Mouse (Mus musculus) retina, adult 2 months (tissue): Measurements from ENCODE around the gene Lpar1.

Source experiments
- DNase-seq: peaks from one replicate; pipeline ENCODE4 v3.0.0-alpha.2; 2012; ENCODE audit warnings: low read depth, low spot score

The Lpar1 gene

DNA sequence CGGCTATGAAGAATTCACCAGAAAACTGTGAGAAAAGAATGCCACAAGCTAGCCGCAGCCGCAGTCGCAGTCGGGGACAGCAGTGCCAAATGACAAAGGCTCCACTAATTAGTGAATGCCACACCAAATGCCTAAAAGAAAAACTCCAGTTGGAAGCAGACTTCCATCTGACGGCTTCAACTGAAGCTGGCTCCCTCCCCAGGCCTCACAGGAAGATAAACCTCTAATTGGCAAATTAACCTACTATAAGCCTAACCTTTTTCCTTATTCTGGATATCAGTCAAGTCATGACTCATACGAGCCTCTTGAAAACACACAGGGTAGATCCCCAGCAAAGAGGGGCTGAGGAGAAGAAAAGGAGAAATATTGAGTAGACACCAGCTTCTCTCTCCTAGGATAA lies 44.9 kb downstream of the Lpar1 start:
- DNase-seq, result no peak

- DNase-seq, result no peak
These were observed 46.2 kb downstream of the Lpar1 start for GRCm38 (mm10) chr4:58507536-58507935.

- no peak for DNase-seq
These were observed 46.9 kb downstream of the Lpar1 start for GRCm38 (mm10) chr4:58506539-58507527.

GRCm38 (mm10) chr4:58504250-58504649 lies 49.4 kb downstream of the Lpar1 start:
- no peak for DNase-seq

GRCm38 (mm10) chr4:58501012-58501777 lies 52.5 kb downstream of the Lpar1 start:
- DNase-seq, result no peak

- DNase-seq, result no peak
These were observed 53.9 kb downstream of the Lpar1 start for GRCm38 (mm10) chr4:58499831-58500230.

GRCm38 (mm10) chr4:58499241-58499640 lies 54.5 kb downstream of the Lpar1 start:
- DNase-seq, result no peak

DNA sequence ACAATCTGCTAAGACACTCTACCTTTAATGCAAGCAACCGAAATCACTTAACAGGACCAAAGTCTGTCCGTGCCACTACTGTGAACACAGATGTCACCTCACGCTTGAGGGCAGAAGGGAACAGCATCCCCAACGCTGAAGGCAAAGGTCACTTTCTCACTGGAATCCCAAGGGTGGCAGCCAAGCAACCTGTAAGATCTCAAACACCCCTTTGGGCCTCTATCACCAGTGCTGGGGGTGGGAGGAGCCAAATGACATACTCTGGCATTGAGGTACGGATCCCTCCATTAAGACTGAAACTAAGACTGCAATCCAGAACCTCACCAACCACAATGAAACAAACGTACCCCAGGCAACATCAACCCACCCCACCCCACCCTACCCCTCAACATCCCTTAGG lies 55.0 kb downstream of the Lpar1 start:
- DNase-seq, result no peak

GRCm38 (mm10) chr4:58497284-58497683 lies 56.4 kb downstream of the Lpar1 start:
- no peak for DNase-seq

DNA sequence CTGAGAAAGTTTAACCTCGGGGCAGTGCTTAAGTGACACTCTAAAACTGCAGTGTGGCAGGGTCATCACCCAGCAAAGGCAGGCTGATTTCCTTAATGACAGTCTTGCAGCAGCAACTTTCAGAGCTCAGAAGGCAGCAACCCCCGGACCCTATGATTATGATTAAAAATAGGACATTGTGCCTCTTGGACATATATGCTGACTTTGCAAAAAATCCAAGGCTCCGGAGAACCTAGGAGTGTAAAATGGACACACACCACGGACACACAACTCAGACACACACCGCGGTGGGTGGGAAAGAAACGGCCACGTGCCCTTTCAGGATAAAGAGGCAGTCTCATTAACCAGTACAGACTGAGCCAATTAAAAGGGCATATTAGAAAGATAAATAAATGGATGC lies 57.0 kb downstream of the Lpar1 start:
- no peak for DNase-seq

DNA sequence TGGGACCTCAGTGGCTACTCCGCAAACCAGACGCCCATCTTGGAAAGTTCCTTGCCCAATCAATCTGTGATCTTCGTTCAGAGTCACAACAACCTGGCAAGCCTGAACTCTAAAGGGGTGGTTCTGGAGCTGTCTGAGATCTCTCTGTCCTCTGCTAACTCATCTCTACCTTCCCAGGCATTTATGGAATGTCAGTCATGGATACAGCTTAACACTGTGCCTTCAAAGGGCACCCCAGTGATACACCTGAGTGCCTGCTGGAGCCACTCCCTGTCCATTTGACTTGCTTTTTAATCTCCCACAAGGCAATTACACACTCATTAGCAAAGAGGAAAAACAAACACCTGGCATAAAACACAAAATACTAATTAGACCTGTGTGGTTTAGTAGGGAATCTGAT lies 62.0 kb downstream of the Lpar1 start:
- no peak for DNase-seq

- DNase-seq, result no peak
These were observed 63.3 kb downstream of the Lpar1 start for GRCm38 (mm10) chr4:58490374-58490773.

DNA sequence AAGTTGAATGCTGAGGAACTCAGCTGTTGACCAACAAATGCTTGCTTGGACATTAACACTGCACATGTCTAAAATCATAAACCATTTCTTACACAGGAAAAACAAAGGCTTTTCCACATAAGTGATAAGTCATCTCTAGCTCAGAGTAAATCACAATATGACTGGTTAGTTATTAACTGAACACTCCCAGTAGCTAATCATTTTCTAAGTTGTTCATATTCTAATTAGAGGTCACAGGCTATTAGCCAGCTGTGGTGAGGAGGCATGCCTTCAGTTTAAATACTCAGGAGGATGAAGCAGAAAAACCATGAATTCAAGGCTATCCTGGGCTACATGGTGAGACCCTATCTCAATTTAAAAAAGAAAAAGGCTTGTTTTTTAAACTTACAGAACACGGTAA lies 75.1 kb downstream of the Lpar1 start:
- DNase-seq, result no peak

DNA sequence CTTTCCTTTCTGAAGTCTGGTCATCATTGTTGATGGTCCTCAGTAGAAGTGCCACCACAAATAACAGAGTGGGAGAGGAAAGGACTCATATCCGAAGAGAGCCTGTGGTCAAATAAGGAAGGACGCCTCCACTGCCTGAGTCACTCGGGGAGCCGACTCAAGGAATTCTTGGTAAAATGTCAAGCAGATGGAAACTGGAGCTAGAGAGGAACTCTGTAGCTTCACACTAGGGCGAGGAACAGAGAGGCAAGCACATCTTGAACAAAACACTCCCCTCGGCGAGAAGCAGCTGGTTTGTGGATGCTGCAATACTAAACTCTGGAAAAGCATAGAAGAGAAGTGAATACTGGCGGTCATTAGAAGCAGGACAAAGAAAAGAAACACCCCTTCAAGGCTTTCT lies 76.0 kb downstream of the Lpar1 start:
- DNase-seq, result no peak

DNA sequence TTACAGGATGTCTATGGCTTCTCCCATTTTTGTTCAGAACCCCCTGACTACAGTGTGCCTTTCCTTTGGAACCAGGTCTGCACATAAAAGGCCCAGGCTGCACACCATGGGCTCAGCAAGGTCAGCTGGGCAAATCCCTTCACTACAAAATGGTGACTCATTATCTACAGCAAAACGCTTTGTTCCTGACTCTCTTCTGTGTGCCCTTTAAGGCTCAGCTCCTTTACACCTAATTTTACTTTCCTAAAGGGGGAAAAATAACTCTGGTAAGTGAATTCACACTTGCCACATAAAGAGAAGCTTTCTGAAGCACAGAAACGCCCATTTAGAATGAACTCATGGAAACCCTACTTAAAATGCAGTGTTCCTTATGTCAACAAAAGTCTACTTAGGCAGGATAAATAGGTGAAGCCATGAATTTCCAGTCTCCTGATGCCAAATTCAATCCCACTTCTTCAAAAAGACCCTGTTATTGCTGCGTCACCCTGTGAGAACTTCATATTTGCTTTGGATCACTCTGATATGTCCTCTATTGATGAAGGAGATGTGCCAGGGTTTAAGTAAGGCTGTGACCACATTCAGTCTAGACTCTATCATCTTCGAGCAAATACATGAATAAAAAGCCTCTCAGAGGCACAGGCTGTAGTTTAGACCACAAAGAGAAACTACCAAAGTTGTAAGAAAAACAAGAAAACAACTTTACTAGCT lies 82.3 kb downstream of the Lpar1 start:
- no peak for DNase-seq

DNA sequence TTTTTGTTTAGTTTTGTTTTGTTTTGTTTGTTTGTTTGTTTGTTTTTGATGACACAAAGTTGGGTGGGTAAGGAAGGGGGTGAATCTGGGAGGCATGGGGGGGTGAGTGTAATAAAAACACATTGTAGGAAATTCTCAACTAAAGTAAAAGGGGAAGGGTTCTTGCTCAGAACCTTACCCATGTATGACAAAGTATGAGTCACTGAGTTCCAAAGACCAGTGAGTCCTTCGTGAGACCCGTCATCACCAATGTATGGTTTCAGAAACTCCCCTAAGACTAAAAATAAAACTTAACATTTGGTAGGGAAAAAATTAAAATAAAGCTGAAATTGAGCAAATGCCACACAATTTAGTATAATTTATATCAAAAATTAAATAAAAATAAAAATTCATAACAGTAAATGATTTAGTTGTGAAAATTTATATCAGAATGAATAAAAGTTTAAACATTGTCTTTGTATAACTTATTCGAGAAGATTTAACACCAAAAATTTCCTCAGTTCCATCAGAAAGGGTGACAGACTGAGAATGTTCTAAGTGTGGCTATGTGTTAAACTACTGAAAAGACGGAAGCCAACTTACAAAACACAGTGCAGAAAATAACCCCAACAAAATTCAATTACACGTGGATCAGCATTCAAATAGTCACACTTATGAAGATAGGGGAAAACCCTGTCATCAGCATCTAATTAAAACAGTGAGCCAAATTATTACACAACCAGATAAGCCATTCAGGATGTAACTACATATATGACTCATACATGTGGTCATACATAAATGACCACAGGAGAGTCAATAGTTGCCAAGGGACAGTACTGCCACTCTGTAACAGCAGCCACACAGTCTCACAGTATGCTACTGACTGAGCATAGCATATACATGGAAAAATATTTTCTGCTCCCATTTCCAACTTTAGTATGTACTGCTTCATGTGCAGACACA lies 83.8 kb downstream of the Lpar1 start:
- DNase-seq, result no peak

DNA sequence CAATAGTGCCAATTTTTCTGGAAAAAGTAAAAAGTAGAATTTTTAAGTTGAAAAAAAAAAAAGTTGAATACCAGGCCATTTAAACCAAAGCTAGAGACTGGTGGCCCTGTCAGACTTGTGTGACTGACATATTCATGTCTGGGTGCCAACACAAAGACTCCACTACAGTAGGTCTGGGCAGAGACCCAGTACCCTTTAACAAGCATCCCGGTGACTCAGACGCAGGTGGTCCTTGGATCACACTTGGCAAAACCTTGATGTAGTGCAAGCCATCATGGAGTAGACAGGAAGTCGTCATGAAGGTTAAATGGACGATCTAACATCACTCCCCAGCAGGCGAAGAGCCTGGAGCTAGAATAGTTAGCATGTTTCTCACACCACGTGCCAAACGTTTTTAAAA lies 84.7 kb downstream of the Lpar1 start:
- no peak for DNase-seq

DNA sequence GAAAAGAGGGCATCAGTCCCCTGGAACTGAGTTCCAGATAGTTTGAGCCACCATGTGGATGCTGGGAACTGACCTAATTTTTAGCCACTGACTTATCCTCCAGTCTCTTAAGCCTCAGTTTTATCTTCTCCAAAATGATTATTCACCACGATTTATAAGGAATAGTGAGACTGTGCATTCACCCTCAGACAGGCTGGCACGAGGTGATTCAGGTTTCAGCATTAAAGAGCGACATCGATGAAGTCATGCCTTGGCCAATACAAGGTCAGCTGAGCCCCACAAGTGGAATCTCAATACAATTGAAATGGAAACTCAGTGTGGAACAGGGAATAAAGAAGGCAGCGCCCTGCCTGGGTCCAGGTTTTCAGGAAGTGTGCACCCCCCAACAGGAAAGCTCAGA lies 88.1 kb downstream of the Lpar1 start:
- no peak for DNase-seq

DNA sequence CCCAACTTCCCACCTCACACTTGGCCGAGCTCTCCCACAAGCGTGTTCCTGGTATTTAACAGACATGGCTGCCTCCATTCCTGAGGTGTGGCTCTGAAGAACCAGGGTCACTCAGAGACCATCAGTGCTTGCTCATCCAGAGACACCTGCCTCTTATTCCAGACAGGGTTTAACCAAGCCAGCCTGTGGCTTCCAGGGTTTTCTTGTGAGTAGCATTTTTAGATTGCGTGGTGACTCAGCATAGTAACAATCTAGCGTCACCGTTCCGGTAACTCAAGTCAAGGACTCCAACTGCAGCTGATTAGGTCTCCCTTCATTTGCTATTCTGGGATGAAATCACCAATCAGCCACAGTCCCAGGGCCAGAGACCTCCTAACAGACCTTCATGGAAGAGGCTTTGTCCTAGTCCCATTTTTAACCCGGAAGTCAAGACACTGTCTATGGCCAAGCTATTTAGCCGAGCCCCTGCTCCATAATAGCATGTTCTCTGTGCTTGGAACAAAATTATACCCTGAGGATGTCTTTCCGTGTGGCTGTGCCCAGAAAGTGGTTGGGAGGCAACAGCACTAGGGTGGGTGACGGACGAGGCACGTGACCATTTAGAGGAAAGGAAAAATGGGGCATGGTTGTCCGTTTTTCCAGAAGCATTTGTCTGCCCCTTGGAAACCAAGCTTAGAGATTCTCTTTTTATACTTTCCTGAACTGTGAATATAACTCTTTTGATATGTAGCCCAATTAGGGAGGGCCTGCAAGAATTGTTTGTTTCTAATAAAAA lies 89.1 kb downstream of the Lpar1 start:
- no peak for DNase-seq

- DNase-seq, result no peak
These were observed 90.7 kb downstream of the Lpar1 start for GRCm38 (mm10) chr4:58462990-58463389.
